Mouse (Mus musculus) cerebellum, adult 2 months (tissue): ENCODE results near the gene Lgals1.

Source experiments
- CTCF ChIP-seq: fragments of 200-500 bp; IDR thresholded peaks from 2 replicates; pipeline ENCODE4 v1.5.1; 2011; ENCODE audit warnings: low read depth, mild to moderate bottlenecking, control low read depth, low read length, moderate library complexity, borderline replicate concordance; ENCODE audit not compliant: insufficient read depth
- POLR2A ChIP-seq: fragments of 200-500 bp; IDR thresholded peaks from 2 replicates; pipeline ENCODE4 v1.6.1; 2011; ENCODE audit warnings: low read length, control low read depth, borderline replicate concordance; ENCODE audit not compliant: insufficient read depth

- TF ChIP-seq CTCF (no peak), POLR2A (no peak)
Measured at GRCm38 (mm10) chr15:78948883-78949282, 22.4 kb downstream of the Lgals1 start.
